Mouse (Mus musculus): ENCODE measurements around the gene S1pr4. TPM values are rescaled to one million over a fixed set of nuclear protein-coding genes. Genes with fewer than 3 reads are reported as not detected.
A peak's percentile ranks its signal among the peaks of the same experiment; 100 is the strongest.

Gene S1pr4
- total RNA-seq, 2 experiments from 2014 or later, result 0.18 to 0.28 TPM

DNA sequence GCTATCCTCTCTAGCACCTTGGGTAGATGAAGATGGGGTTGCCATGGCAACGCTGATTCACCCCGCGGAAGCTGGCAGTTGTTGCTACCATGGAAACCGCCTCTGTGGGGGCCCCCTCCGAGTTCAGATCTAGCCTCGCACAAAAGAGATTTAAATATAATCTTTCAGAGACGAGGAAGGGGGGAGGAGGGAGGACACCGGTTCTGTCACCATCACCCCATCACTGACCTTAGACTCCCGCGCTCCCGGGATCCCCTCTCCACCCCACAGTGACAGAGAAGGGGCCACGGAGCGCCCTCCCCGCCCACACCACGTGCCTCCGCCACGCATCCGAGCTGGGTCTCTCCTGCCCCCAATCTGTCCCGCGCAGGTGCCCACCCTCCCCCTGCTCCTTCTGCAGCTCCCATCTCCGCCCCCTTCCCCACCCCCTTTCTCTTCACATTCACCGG lies 26.9 kb downstream of the S1pr4 start:
- intact Hi-C loops (cut with DNase I), result no loop called here
- DNase-seq (ENCODE audit: extremely low spot score in 1 of 2, low spot score in 2 of 2), result peak; percentile 88 to 89

DNA sequence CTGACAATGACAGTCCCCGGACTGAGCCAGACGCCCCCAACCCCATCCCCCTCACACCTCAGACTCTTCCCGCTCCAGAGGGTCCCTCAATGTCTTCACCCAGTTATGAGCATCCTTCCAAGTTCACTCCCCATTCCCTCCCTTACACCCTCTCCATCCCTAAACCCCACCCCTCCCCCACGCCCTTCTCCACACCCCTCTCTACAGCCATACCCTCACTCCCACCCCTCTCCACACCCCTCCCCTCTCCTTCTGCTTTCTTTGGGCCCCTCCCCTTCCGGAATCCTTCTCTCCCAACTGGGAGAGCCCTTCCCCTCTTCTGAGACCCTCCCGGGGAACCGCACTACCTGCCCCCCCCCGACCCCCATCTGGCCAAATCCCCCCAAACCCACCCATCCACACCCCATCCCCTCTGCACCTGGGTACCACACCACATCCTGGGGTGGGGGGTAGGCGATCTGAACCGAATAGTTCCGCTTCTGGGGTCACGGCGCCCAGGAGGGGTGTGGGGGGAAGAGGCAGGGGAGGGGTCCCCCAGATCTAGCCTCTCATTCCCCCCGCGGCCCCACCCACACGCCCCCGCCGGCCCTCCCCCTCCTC lies 27.4 kb downstream of the S1pr4 start:
- intact Hi-C loops (cut with DNase I), result no loop called here
- peak in 1 of 2 experiments; percentile 49 for DNase-seq (ENCODE audit: extremely low spot score in 1 of 2, low spot score in 2 of 2)

DNA sequence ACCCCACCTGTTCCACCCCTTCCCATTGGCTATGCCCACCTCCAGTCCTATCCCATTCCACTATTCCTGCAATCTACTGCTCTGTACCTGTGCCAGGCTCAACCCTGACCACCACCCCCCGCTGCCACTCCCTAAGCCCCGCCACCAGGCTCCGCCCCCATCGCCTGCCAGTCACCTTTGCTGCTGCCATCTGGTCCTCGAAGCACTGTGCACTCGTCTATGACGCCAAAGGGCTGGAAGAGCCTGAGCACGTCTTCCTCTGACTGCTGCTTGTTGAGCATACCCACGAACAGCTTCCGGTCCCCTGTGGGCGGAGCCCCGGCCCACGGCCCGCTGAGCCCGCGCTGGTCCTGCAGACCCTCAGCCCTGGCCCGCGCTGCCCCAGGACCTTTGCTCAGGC lies 29.5 kb downstream of the S1pr4 start:
- DNase-seq (ENCODE audit: extremely low spot score in 1 of 2, low spot score in 2 of 2), result peak in 1 of 2 experiments; percentile 68
- intact Hi-C loops (cut with DNase I), result no loop called here

DNA sequence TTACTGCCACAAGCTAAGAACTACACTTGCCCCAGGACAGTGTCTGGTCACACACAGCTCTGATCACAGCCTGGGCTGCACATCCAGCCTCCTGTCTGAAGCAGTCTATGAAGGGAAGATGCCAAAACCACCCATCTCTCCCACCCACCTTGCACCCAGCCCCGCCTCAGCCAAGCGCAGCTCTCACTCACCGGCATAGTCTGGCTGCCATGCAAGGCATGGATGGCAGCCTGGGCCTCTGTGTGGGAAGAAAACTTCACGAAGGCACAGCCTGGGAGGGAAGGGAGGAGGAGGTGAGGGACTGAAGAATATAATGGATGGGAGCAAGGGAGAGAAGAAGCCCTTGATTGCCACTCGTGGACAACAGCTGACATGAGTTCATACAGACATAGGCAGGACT lies 30.7 kb downstream of the S1pr4 start:
- intact Hi-C loops (cut with DNase I), result no loop called here
- DNase-seq (ENCODE audit: extremely low spot score in 1 of 2, low spot score in 2 of 2), result peak in 1 of 2 experiments; percentile 55

DNA sequence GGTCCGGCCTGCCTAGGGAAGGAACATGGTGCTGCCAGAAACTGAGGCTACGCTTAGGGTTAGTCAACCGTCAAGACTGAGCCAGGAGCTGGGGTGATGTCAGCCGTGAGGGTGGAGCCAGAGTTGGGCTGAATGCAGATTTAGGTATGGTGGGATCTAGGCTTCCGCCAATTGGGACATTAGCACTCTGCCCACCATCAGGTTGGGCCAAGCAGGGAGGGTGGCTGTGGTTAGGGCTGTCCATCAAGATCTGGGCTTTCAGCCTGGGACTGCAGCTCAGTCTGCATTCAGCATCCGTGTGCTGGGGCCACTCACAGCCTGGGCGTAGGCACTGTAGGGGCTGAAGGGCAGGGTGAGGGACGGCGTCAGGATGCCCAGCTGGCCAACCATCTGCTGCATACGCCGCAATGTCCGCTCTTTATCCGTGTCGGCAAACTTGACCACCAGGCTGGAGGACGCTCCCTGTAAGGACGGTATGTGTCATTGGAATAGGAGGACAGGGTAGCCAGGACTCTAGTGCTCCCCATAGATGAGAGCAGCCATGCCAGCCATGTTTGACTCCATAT lies 32.2 kb downstream of the S1pr4 start:
- peak in 1 of 2 experiments; percentile 31 for DNase-seq (ENCODE audit: extremely low spot score in 1 of 2, low spot score in 2 of 2)
- intact Hi-C loops (cut with DNase I), result no loop called here

DNA sequence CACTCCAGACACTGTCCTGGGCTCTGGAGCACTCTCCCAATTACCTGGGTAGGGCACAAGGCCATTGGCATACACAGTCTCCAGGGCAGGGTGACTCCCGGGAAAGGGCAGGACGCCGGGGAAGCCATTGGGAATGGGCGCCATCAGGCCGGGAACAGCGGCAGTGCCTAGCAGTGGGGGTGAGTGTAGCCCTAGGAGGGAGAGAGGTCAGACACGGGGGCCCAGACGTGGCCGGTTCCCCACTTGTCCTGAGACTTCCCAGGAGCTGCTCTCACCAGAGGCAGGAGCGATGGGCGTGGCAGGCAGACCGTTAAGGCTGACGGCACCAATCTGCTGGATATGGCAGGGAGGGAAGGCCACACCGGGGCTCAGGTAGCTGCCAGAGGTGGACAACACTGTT lies 33.1 kb downstream of the S1pr4 start:
- intact Hi-C loops (cut with DNase I), result no loop called here
- peak in 1 of 2 experiments; percentile 35 for DNase-seq (ENCODE audit: extremely low spot score in 1 of 2, low spot score in 2 of 2)

DNA sequence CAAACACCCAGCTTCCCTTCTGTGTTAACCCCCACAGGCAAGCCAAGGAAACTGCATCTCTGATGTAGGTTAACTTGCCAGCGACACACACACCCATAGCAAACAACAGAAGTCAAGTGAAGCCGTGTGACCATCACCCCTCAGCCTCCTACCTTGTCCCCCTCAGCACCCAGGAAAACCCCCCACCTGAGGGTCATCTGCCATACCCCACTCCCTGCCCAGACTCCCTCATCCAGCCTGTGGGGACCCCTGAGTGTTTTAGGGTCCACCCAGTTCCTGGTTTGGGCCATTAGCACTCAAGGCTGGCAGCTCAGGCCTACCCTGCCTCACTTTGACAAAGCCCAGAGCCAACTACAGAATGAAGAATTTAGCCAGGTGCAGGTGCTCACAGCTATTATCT lies 33.9 kb downstream of the S1pr4 start:
- intact Hi-C loops (cut with DNase I), result no loop called here
- DNase-seq (ENCODE audit: extremely low spot score in 1 of 2, low spot score in 2 of 2), result no peak

DNA sequence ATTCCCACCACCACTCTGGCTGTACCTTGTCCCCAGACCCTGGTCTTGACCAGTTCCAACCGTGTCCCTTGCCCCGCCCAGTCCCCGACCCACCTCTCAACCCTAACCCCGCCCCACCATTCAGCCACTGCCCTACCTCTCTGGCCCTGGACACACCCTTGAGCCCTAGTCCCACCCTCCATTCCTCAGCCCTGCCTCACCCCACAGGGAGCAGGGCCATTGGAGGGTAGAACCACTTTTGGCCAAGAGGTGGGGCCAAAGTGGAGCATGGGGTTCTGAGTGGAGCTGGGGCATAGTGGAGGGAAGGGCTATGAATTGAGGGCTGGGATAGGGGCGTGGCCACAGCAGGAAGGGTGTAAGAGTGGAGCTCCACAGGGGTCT lies 34.7 kb downstream of the S1pr4 start:
- DNase-seq (ENCODE audit: extremely low spot score in 1 of 2, low spot score in 2 of 2), result peak in 1 of 2 experiments; percentile 37

DNA sequence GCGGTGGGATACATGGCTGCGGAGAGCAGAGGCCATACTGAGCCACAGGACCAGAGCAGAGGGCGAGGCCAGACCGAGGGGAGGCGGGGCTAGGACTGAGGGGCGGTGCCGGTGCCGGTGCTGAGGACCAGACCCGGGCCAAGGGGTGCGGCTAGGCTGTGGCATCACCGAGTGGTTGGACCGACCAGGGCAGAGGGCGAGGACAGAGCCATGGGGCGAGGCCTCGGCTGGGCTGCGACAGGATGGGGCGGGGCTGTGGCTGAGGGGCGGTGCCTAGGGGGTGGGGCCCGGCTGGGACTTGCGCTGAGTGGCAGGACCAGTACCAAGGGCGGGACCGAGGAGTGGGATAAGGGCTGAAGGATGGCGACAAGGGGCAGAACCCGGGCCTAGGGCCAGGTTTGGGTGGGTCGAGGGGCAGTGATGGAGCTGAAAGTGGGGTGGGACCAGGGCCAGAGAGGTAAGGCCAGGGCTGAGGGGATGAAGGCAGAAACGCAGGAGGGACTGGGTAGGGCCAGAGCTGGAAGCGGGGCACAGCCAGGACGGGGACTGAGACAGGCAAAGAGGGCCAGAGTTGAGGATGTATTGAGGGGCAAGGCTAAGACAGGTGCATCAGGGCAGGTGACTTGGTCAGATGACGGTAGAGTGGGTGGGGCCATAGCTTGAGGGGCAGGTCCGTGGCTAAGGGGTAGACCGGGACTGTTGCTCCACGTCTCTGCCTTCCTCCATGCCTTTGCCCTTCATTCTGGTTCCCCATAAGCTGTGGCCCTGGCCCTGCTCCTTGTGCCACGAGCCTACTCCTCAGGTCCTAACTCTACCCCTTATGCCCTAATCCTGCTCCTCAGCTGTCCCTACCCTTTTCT lies 35.3 kb downstream of the S1pr4 start:
- intact Hi-C loops (cut with DNase I), result no loop called here
- peak in 1 of 2 experiments; percentile 73 for DNase-seq (ENCODE audit: extremely low spot score in 1 of 2, low spot score in 2 of 2)

More for the DNA sequence above, 34.7 kb downstream of the S1pr4 start:
- intact Hi-C loops (cut with DNase I), result no loop called here

DNA sequence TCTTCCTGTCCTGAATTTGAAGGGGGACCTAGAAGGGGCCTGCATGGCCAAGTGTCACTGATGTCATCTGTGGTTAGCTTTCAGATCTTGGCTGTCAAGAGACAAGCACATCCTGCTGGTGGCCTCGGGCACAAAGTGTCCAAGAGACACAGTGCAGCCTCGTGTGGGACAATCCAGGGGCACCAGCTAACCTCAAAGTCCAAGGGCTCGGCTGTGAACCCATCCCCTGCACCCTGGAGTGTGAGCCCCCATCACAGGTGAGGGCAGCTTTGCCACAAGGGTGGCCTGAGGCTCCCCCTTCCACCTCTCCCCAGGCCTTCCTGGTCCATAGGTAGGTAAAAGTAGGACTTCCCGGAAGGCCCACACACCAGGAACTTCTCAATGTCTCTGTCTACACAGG lies 36.4 kb downstream of the S1pr4 start:
- DNase-seq (ENCODE audit: extremely low spot score in 1 of 2, low spot score in 2 of 2), result peak in 1 of 2 experiments; percentile 24
- intact Hi-C loops (cut with DNase I), result no loop called here

DNA sequence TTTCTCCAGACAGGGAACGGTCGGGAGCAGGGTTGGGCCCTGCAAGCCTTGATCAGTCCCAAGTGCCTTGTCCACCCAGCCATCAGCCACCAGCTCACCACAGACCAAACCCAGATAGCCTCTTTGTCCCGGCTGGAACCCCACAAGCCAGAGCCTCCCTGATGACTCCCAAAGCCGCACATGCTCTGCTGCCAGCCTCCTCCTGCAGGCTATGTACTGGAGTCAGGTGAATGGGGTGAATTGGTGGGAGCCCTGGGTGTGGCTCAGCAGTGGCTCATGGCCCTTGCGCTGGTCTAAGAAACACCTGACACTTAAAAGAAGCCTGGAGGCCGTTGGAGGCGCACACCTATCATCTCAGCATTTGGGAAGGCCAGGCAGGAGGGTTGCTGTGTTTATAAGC lies 37.0 kb downstream of the S1pr4 start:
- intact Hi-C loops (cut with DNase I), result no loop called here
- DNase-seq (ENCODE audit: extremely low spot score in 1 of 2, low spot score in 2 of 2), result peak in 1 of 2 experiments; percentile 26

DNA sequence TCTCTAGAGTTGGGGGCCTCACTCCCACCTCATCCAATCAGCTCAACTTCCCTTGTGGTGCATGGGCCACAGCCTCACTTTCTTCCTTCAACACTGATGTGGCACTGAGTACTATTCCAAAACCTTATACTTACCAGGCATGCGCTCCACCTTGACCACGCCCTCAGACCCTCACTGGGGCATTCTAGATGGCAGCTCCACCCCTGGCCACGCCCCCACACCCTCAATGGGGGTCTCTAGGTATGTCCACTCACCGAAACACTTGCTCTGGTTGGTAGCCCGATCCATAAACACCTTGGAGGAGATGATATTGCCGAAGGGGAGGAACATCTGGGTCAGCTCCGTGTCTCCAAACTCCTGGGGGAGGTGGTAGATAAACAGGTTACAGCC lies 37.5 kb downstream of the S1pr4 start:
- DNase-seq (ENCODE audit: extremely low spot score in 1 of 2, low spot score in 2 of 2), result peak in 1 of 2 experiments; percentile 46
- intact Hi-C loops (cut with DNase I), result no loop called here

DNA sequence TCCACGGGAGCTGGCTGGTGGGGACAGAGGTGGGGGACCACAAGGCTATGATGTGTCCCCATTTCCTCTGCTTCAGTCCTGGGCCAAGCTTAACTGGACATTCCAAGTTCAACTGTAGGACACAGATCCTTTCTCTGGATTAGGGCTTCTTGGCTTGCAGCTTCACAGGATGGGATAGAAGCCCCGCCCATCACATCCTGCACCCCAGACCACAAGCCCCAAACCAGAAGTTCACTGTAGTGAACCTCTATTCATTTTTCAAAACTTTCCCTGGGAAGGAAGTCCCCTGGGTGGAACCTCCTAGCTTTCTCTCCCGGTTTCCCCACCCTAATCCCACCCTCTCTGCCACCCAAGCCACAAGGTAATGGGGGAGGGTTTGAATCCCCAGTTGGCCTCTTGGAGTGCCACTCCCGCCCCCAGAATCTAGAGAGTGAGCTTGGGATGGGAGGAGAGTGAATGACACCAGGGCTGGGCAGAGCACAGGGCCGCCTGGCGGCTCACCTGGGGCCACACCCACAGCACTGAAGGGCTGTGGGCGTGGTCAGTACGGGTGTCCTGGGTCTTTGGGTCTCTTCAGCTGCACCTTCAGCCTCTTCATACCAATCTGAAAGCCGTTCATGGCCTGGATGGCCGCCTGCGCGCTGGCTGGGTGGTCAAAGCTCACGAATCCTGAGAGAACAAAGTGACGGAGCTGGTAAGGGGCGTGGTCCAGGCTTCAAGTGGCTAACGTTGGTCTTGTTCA lies 38.1 kb downstream of the S1pr4 start:
- intact Hi-C loops (cut with DNase I), result no loop called here
- DNase-seq (ENCODE audit: extremely low spot score in 1 of 2, low spot score in 2 of 2), result peak in 1 of 2 experiments; percentile 31

DNA sequence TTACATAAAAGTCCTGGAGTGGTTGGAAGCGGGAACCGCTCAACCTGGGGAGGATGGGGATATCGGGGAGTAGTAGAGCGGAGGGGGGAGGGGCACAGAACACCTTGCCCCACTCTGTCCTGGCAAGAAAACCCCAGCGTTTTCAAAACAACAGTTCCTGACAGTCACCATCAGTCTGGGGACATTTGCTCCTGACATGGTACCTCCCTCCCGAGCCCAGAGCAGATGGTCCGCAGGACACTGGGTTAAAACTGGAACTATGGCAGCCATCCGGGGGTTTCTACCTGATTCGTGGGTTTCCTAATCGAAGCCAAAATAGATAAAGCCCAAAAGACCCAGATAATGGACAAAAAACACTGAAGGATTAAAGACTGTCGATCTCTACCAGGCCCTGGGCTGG lies 39.0 kb downstream of the S1pr4 start:
- DNase-seq (ENCODE audit: extremely low spot score in 1 of 2, low spot score in 2 of 2), result no peak
- intact Hi-C loops (cut with DNase I), result no loop called here

DNA sequence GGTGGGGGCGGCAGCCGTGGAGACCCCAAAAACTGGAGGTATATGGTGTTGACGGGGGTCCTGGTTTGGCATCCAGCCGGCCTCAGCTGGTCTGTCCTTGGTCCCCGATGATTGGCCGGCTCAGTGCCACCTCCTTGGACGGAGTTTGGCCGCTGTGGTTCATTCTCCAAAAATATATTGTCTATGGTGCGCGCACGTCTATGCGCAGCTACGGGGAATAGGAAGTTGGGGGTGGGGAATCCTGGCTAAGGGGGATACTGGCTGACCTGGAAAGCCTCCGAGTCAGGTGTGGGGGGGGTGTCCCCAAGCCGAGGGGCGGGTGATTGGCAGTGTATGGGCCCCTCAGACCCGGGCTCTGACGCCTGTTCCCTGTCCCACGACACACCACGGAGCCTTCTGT lies 39.5 kb downstream of the S1pr4 start:
- DNase-seq (ENCODE audit: extremely low spot score in 1 of 2, low spot score in 2 of 2), result peak in 1 of 2 experiments; percentile 42

DNA sequence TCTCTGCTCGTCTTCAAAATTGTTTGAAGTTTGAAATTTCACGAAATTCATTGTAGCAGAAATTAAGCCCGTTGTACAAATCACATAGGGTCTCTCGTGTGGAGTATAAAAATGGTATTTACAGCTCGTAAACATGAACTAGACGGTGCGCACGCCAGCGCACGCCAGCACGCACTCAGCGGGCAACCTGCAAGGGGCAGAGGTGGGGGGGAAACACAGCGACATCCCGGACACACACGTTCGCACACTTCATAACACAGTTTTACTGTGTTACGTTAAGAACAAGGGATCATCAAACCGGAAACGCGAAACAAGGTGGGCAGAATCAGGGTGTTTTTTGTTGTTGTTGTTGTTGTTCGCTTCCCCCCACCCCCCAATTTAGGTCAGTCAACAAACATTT lies 40.5 kb downstream of the S1pr4 start:
- peak in 1 of 2 experiments; percentile 23 for DNase-seq (ENCODE audit: extremely low spot score in 1 of 2, low spot score in 2 of 2)
- intact Hi-C loops (cut with DNase I), result loop anchor here (10.0 kb wide), 1 partner anchor 255 kb away; the partner anchor contains the start of gene Nmrk2

More for the DNA sequence above, 39.5 kb downstream of the S1pr4 start:
- intact Hi-C loops (cut with DNase I), result no loop called here

DNA sequence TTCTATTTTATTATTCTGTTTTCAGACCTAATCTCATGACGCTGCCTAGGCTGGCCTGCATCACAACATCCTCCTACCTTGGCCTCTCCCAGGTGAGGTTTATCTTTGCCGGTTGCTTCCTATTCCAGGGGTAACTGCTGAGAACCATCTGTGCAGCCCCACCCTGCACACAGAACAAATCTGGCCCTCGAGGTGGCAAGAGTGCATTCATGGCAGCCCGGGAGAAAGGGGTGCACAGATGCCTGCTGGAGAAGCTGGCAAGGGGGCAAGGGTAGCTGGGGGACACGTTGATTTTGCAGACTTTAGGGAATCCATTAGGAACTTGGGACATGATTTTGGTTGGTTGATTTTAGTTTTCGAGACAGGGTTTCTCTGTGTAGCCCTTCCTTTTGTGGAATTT lies 41.7 kb downstream of the S1pr4 start:
- intact Hi-C loops (cut with DNase I), result loop anchor here (10.0 kb wide), 1 partner anchor 253 kb away; the partner anchor contains the start of gene Nmrk2
- DNase-seq (ENCODE audit: extremely low spot score in 1 of 2, low spot score in 2 of 2), result peak in 1 of 2 experiments; percentile 22

DNA sequence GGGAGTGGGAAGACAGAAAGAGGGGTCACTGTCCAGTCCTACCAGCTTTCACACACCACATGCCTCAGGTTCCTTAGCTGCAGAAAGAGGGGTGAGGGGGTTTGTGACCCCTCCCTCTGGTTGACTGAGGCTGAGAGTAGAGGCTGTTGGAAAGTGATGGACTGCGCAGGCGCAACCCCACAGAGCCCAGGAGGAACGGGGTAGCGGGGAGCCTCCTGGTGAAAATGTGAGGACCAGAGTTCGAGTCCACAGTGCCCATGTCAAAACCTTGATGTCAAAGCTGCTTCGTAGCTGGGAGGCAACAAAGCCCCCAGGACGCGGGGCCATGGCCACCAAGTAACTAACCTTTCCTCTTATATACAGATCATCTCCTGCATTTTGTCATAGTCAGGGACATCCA lies 42.3 kb downstream of the S1pr4 start:
- peak in 1 of 2 experiments; percentile 26 for DNase-seq (ENCODE audit: extremely low spot score in 1 of 2, low spot score in 2 of 2)
- intact Hi-C loops (cut with DNase I), result loop anchor here (10.0 kb wide), 1 partner anchor 253 kb away; the partner anchor contains the start of gene Nmrk2

Measured in left cerebral cortex, postnatal 10 days (tissue).